Mouse (Mus musculus) liver, adult 2 months (tissue): ENCODE results near the gene Wdr1. TPM values are rescaled to one million over a fixed set of nuclear protein-coding genes. Genes with fewer than 3 reads are reported as not detected.
"Not testable (repeated sequence)": the region's sequence is repeated elsewhere in the genome, so short reads cannot be mapped to it uniquely, and the experiment has no call there.

ENCODE experiments used
- DNase-seq: peaks from one replicate; pipeline ENCODE4 v3.0.0-alpha.2; 2011; ENCODE audit warnings: low read depth, low spot score; ENCODE audit errors: extremely low read depth
- H3K27ac ChIP-seq: fragments of 200-500 bp; replicated peaks from 2 replicates; pipeline ENCODE4 v1.5.1; 2012; ENCODE audit warnings: low read depth, mild to moderate bottlenecking, control low read depth, inconsistent platforms, low read length; ENCODE audit not compliant: insufficient read depth
- H3K27me3 ChIP-seq: fragments of 200-500 bp; 2 replicates; pipeline ENCODE4 v1.6.1; 2012; ENCODE audit warnings: mild to moderate bottlenecking, moderate library complexity, low read length, inconsistent platforms; ENCODE audit not compliant: control insufficient read depth, insufficient read depth
- H3K36me3 ChIP-seq: fragments of 200-500 bp; 2 replicates; pipeline ENCODE4 v1.6.1; 2012; ENCODE audit warnings: low read length, inconsistent platforms; ENCODE audit not compliant: control insufficient read depth, insufficient read depth
- H3K4me1 ChIP-seq: fragments of 200-500 bp; 2 replicates; pipeline ENCODE4 v1.6.1; 2011; ENCODE audit warnings: low read length; ENCODE audit not compliant: control insufficient read depth, insufficient read depth
- H3K4me3 ChIP-seq: fragments of 200-500 bp; 2 replicates; pipeline ENCODE4 v1.5.1; 2011; ENCODE audit warnings: low read depth, mild to moderate bottlenecking, control low read depth, low read length, moderate library complexity; ENCODE audit not compliant: insufficient read depth
- H3K79me2 ChIP-seq: fragments of 200-500 bp; 2 replicates; pipeline ENCODE4 v1.6.1; 2012; ENCODE audit warnings: inconsistent platforms, mild to moderate bottlenecking, low read length, moderate library complexity; ENCODE audit not compliant: control insufficient read depth, insufficient read depth
- H3K9ac ChIP-seq: fragments of 200-500 bp; 2 replicates; pipeline ENCODE4 v1.6.1; 2012; ENCODE audit warnings: low read depth, mild to moderate bottlenecking, control low read depth, inconsistent platforms, low read length
- CTCF ChIP-seq: fragments of 200-500 bp; IDR thresholded peaks from 2 replicates; pipeline ENCODE4 v1.5.1; 2011; ENCODE audit warnings: low read depth, low read length, control low read depth
- POLR2A ChIP-seq: fragments of 200-500 bp; IDR thresholded peaks from 2 replicates; pipeline ENCODE4 v1.6.1; 2011; ENCODE audit warnings: low read length, control low read depth; ENCODE audit not compliant: insufficient read depth; ENCODE audit errors: extremely low read depth
- WGBS: fragments of 180-500 bp; shearing (Covaris S2); methylation state at CpG from one replicate; pipeline ENCODE4 v1.1.7; 2018; 5-methylcytosine and 5-hydroxymethylcytosine counted together
- polyA plus RNA-seq: library from polyadenylated mRNA; depleted of rRNA; stranded (reverse); fragments of >200 nt; gene quantifications from 2 replicates; pipeline ENCODE4 v1.2.3, GENCODE M21; 2012
- total RNA-seq: library from RNA; depleted of rRNA; stranded (reverse); fragments of >200 nt; gene quantifications from 2 replicates; pipeline ENCODE4 v1.2.3, GENCODE M21; 2014

Gene Wdr1
- total and polyA plus RNA-seq, 2 experiments, result 40.4 to 42.1 TPM

DNA sequence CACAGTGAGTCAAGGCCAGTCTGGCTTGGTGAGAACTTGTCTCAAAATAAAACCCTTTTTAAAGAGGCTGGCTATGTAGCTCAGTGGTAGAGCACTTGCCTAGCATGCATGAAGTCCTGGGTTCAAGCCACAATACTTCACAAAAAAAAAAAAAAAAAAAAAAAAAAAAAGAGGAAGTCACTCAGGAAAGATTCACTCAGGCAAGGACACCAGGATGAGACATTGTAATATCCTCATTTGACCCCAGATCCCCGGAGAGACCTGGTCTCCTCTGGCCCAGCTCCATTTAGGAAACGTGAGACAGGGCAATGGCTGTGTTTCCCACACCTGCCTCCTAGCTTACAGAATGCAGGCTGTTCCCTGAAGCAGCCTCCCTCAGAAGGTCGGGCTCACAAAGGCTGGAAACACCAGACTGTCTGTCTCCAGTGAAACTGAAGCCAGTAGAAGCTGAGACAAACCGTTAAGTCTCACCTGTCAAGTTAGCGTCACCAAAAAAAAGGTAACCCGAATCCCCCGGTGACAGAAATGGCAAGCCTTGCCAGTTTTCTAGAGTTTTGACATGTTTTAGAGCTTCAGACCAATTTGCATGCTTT lies 79.4 kb downstream of the Wdr1 start:
- no peak overlapping the region for H3K27ac ChIP-seq
- H3K4me3 ChIP-seq, result no peak overlapping the region
- H3K27me3 ChIP-seq, result no peaks in the 10 kb centered on the region
- peaks cover 7% of the 10 kb centered on the region for H3K79me2 ChIP-seq
- H3K36me3 ChIP-seq, result 0 out of 2 replicates have a peak, but pooled peaks cover 4% of the 10 kb centered on the region
- peaks cover 36% of the 10 kb centered on the region for H3K4me1 ChIP-seq
- no peak for TF ChIP-seq POLR2A
- 60% methylated on average over 7 of the region's 7 CpGs for WGBS
- no peak for DNase-seq
- H3K9ac ChIP-seq, result no peak overlapping the region

DNA sequence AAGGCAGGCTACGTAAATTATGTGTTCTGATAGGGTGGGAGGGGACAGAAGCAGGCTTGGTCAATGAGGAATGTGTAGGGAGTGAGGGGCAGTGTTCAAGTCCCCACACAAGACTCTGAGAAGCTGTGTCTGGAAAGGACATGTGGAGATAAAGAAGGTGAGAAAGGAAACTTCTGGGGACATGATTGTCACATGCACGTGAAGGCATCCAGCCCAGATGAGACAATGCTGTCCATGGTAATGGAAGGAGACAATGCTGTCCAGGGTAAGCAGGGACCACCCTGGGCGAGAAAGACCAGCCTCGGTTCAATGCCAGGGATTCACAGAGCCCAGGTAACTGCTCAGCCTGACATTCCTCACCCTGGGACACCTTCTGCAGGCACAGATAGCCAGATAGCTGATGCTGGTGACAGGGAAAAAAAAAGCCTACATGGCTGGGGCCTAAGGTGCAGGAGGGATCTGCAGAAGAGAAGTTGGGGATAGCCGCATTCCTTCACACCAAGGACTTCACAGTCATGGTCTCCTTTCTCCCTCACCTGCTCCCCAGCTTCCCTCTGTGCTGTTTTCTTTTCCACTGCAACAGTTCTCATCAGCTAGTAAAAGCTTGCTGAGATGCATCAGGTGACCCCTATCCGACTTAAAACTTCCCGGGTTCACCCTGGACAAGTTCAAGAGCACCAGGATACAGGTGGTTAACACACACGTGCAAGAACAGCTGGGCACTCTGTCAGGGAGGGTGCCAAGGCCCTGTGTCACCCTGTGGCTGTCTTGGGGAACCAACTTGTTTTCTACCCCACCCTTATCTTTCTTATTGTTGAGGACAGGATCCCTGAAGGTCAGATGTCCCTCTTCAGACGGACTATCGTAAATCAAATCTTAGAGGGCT lies 82.0 kb downstream of the Wdr1 start:
- no peaks in the 10 kb centered on the region for H3K27me3 ChIP-seq
- 0 out of 2 replicates have a peak overlapping the region, but pooled peaks have one; percentile 3 for H3K4me3 ChIP-seq
- peak overlapping the region; percentile 14; the same call in 1 of the 2 replicates for H3K9ac ChIP-seq
- H3K36me3 ChIP-seq, result peaks cover 6% of the 10 kb centered on the region
- 39% methylated on average over 10 of the region's 10 CpGs for WGBS
- H3K27ac ChIP-seq, result peak overlapping the region; percentile 40
- DNase-seq, result no peak
- no peak for TF ChIP-seq CTCF
- no peak for TF ChIP-seq POLR2A
- H3K4me1 ChIP-seq, result peaks cover 29% of the 10 kb centered on the region
- peaks cover 1% of the 10 kb centered on the region for H3K79me2 ChIP-seq

DNA sequence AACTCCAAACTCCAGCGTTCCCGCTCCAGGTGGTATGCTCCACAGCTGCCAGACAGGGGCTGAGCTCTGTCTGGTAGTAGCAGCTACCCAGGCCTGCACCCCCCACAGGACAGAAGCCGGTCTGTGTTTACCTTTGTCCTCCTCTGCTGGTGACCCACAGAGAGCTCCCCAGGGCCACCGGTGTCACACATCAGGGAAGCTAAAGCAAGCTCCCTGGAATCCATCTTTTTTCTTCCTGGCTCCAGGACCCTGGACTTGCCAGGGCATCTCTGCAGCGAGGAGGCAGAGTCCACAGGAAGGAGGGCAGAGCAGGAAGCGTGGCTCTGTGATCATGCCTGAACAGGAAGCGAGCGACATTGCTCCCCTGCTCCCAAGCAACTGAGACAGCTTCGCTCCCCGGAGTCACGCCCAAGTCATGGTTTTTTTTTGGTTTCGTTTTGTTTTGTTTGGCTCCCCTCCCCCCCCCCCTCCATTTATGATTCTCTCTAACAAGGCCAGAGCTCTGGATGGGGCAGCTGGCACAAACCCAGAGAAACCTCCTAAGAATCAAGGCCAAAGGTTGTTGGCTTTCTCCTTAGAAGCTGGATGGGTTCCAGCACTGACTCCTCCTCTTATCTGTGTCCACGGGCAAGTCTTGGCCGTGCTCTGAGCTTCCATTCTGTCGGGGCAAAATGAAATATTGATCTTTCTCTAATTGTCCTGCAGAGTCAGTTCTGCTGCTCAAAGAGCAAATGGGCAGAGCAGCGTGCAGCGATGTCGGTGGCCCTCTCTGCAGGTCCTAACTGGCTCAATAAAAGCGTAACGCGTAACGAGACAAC lies 82.9 kb downstream of the Wdr1 start:
- DNase-seq, result peak; percentile 98
- TF ChIP-seq CTCF, result no peak
- TF ChIP-seq POLR2A, result 0 out of 2 replicates have a peak, but pooled peaks have one; percentile 13
- peak overlapping the region; percentile 26 for H3K4me3 ChIP-seq
- H3K9ac ChIP-seq, result peak overlapping the region; percentile 51
- WGBS, result 2% methylated on average over 22 of the region's 22 CpGs
- H3K79me2 ChIP-seq, result no peaks in the 10 kb centered on the region; the same call in 1 of the 2 replicates
- H3K4me1 ChIP-seq, result peaks cover 27% of the 10 kb centered on the region
- H3K27me3 ChIP-seq, result no peaks in the 10 kb centered on the region
- peak overlapping the region; percentile 78 for H3K27ac ChIP-seq
- H3K36me3 ChIP-seq, result peaks cover 8% of the 10 kb centered on the region

DNA sequence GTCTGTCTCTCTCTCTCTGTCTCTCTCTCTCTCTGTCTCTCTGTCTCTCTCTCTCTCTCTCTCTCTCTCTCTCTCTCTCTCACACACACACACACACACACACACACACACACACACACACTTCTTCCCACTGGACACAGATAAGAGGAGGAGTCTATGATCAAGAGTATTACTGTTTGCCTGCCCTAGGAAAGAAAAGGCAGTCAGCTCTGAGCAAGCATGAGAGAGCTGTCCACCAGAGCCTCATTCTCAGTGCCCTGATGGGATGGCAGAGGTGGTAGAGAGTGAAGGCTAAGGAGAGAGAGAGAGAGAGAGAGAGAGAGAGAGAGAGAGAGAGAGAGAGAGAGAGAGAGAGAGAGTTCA lies 83.5 kb downstream of the Wdr1 start:
- peaks cover 27% of the 10 kb centered on the region for H3K4me1 ChIP-seq

DNA sequence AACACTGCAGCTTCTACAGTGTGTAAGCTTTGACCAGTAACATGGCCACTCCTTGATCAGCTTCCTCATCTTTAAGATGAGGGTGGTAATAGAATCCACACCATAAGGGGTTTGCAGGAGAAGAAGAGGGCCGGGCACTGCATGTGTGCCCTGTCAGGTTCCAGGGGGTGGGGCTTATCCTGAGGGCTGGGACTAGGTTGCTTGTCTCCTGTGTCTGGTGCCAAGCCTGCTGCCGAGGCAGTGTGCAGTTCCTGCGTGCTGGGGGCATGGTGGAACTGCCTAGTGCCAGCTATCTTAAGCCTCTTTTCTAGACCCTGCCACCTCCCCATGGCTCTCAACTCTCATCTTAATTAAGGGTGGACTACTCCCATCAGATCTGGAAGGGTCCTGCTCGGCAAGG lies 84.0 kb downstream of the Wdr1 start:
- peak; percentile 75 for DNase-seq
- 5% methylated on average over 4 of the region's 4 CpGs for WGBS

More for the DNA sequence above, 83.5 kb downstream of the Wdr1 start:
- Histone ChIP-seq H3K4me3 (peak overlapping the region; percentile 26), H3K27ac (peak overlapping the region; percentile 78), H3K9ac (peak overlapping the region; percentile 51)
- not testable (repeated sequence) for H3K27me3 ChIP-seq, H3K36me3 ChIP-seq, DNase-seq, H3K79me2 ChIP-seq

More for the DNA sequence above, 84.0 kb downstream of the Wdr1 start:
- H3K79me2 ChIP-seq, result no peaks in the 10 kb centered on the region; the same call in 1 of the 2 replicates
- peaks cover 27% of the 10 kb centered on the region for H3K4me1 ChIP-seq
- no peaks in the 10 kb centered on the region for H3K27me3 ChIP-seq
- peak overlapping the region; percentile 12; the same call in 1 of the 2 replicates for H3K4me3 ChIP-seq
- peaks cover 8% of the 10 kb centered on the region for H3K36me3 ChIP-seq
- TF ChIP-seq POLR2A (0 out of 2 replicates have a peak, but pooled peaks have one; percentile 41), CTCF (no peak)
- H3K27ac ChIP-seq, result peak overlapping the region; percentile 74
- peak overlapping the region; percentile 50 for H3K9ac ChIP-seq
